Mouse (Mus musculus) kidney, adult 2 months (tissue): ENCODE results near the gene Plxnb3. TPM values are rescaled to one million over a fixed set of nuclear protein-coding genes. Genes with fewer than 3 reads are reported as not detected.
A peak's percentile ranks its signal among the peaks of the same experiment; 100 is the strongest.
"Not testable (repeated sequence)": the region's sequence is repeated elsewhere in the genome, so short reads cannot be mapped to it uniquely, and the experiment has no call there.

ENCODE experiments used
- DNase-seq: peaks from one replicate; pipeline ENCODE4 v3.0.0; 2021
- H3K27ac ChIP-seq: fragments of 200-500 bp; 2 replicates; pipeline ENCODE4 v1.5.1; 2012; ENCODE audit warnings: low read depth, low read length, control low read depth, inconsistent platforms; ENCODE audit not compliant: insufficient read depth
- H3K27me3 ChIP-seq: fragments of 200-500 bp; replicated peaks from 2 replicates; pipeline ENCODE4 v1.6.1; 2012; ENCODE audit warnings: mild to moderate bottlenecking, moderate library complexity, low read length, inconsistent platforms; ENCODE audit not compliant: control insufficient read depth, insufficient read depth
- H3K36me3 ChIP-seq: fragments of 200-500 bp; 2 replicates; pipeline ENCODE4 v1.6.1; 2012; ENCODE audit warnings: mild to moderate bottlenecking, moderate library complexity, low read length, inconsistent platforms; ENCODE audit not compliant: control insufficient read depth, insufficient read depth
- H3K4me1 ChIP-seq: fragments of 200-500 bp; 2 replicates; pipeline ENCODE4 v1.6.1; 2011; ENCODE audit warnings: low read length; ENCODE audit not compliant: control insufficient read depth, insufficient read depth
- H3K4me3 ChIP-seq: fragments of 200-500 bp; 2 replicates; pipeline ENCODE4 v1.5.1; 2011; ENCODE audit warnings: mild to moderate bottlenecking, low read depth, low read length, control low read depth; ENCODE audit not compliant: insufficient read depth
- CTCF ChIP-seq: fragments of 200-500 bp; conservative IDR thresholded peaks from 2 replicates; pipeline ENCODE4 v1.5.1; 2011; ENCODE audit warnings: low read depth, mild to moderate bottlenecking, control low read depth, low read length, moderate library complexity, mixed read lengths; ENCODE audit not compliant: insufficient read depth, insufficient read length
- POLR2A ChIP-seq: fragments of 200-500 bp; IDR thresholded peaks from one replicate; pipeline ENCODE4 v1.6.1; 2011; ENCODE audit warnings: low read depth, low read length, control low read depth
- WGBS: fragments of 180-500 bp; shearing (Covaris S2); methylation state at CpG from one replicate; pipeline ENCODE4 v1.1.7; 2018; 5-methylcytosine and 5-hydroxymethylcytosine counted together
- polyA plus RNA-seq: library from polyadenylated mRNA; depleted of rRNA; stranded (reverse); fragments of >200 nt; gene quantifications from 2 replicates; pipeline ENCODE4 v1.2.3, GENCODE M21; 2012

The Plxnb3 gene
- polyA plus RNA-seq, 1 experiment: 0.58 TPM

DNA sequence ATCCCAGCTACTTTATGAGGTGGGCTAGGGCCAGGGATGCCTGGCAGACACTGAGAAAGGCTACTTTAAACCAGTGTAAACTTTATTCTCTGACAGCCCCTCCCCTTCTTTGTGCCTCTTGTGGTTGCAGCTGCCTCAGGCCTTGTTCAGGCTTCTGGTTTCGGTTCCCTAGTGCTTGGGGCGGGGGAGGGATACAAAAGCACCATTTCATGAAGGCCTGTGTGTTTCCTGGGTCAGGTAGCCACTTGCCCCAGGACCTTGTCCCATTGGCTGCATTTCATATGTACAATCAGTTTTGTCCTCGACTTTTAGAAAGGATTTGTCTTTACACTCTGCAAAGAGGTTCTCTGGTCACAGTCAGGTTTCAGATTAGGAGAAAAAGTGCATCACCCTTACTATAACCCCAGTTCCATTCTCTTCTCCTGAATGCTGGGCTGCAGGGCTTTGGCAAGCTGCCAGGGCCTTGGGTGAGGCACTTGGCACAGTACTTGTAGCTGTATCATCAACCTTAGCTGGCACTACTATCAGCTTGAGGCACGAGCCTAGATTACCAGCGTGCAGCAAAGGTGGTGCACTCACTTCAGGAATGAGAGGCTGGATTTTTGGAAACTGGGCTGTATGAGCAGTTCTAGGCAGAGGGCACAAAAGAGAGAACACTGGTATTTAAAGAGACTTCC is 38.1 kb upstream of the Plxnb3 start:
- 0 out of 2 replicates have a peak overlapping the region, but pooled peaks have one; percentile 13 for H3K4me3 ChIP-seq
- peak overlapping the region; percentile 42; the same call in 1 of the 2 replicates for H3K27ac ChIP-seq
- TF ChIP-seq POLR2A (no peak), CTCF (no peak)
- no peaks in the 10 kb centered on the region for H3K27me3 ChIP-seq
- H3K4me1 ChIP-seq: peaks cover 4% of the 10 kb centered on the region; the same call in 1 of the 2 replicates
- 17% methylated on average over 5 of the region's 5 CpGs for WGBS
- H3K36me3 ChIP-seq: no peaks in the 10 kb centered on the region
- peak; percentile 56 for DNase-seq

DNA sequence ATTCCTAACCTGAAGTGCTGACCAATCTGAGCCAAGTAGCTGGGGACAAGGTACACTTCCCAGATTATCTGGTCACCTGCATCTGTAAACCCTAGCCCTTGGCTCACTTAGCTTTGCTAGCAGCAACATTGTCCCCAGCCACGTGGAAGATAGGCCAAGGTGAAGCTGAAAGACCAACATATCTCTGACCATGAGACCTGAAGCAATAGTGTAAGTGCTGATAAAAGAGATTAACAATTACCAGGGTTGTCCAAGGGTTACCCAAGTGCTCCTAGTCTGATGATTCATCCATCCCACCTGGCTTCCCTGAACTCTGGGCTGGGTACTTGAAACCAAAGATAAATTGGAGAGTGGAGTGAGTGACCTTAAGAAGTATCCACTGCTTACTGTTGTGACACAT is 26.0 kb upstream of the Plxnb3 start:
- no peak for DNase-seq
- Histone ChIP-seq H3K36me3 (no peaks in the 10 kb centered on the region), H3K4me3 (no peak overlapping the region), H3K27me3 (no peaks in the 10 kb centered on the region), H3K4me1 (no peaks in the 10 kb centered on the region), H3K27ac (no peak overlapping the region)
- TF ChIP-seq CTCF (no peak), POLR2A (no peak)
- 53% methylated on average over 1 of the region's 1 CpGs for WGBS

DNA sequence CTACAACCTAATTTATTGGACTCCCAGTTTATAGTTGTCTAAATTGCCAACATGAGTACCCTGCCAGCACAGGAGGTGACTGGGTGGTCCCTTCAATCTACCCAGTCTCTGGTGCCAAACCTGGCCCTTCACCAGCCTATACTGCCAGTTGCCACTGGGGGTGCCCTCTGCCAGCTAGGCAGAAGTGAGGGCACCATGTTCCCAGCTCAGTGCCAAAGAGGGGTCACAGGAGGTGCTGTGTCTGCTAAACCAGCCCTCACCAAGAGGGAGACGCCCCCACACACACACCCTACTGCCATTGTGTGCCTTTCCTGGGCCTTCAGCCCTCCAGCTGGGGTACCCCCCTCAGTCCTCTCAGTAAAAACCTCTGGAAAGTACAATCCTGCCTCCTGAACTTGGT is 18.7 kb upstream of the Plxnb3 start:
- 86% methylated on average over 1 of the region's 1 CpGs for WGBS
- H3K4me1 ChIP-seq: no peaks in the 10 kb centered on the region

DNA sequence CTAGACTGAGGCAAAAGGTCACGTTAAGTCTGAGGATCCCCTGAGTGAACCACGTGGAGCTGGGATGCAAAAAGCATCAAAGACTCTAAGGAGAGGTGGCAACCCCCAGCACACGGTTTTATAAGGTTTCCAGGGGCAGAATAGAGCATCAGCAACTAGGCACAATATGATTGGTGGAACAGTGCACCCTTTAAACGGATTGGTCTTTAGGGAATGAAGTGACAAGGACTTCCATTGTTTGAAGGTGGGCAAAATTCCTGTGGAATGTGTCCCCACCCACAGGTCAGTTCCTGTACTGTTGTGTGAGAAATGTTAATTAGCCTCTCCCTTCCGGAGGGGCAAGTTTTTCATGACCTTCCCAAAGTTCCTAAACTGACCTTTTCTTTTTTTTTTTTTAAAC is 17.7 kb upstream of the Plxnb3 start:
- no peak for DNase-seq
- no peaks in the 10 kb centered on the region for H3K4me1 ChIP-seq
- H3K27ac ChIP-seq: no peak overlapping the region
- WGBS: 61% methylated on average over 5 of the region's 5 CpGs
- no peaks in the 10 kb centered on the region for H3K36me3 ChIP-seq
- no peak for TF ChIP-seq CTCF
- TF ChIP-seq POLR2A: no peak
- no peak overlapping the region for H3K4me3 ChIP-seq
- no peaks in the 10 kb centered on the region for H3K27me3 ChIP-seq

More for the DNA sequence above, 18.7 kb upstream of the Plxnb3 start:
- no peak for DNase-seq
- TF ChIP-seq POLR2A (no peak), CTCF (peak; percentile 27; the same call in 1 of the 2 replicates)
- Histone ChIP-seq H3K27me3 (no peaks in the 10 kb centered on the region), H3K36me3 (no peaks in the 10 kb centered on the region), H3K27ac (no peak overlapping the region), H3K4me3 (no peak overlapping the region)

DNA sequence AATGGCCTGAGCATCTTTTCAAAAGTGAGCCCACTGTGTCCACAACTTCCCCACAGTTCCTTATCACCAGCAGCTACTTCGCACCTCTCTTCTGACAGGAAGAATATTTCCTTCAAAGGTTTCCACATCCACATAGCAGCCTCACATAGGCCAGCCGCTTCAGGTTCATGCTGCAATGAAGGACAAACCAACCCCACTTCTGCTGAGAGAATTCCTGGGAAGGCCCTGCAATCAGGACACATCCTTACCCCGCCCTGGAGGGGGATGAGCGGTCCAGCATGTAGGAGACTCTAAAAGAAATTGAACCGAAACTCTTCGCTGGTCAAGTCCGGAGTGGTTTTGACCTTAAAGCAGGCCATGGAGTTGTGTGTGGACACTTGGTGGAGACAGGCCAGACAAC is 17.0 kb upstream of the Plxnb3 start:
- H3K4me3 ChIP-seq, H3K27ac ChIP-seq, H3K27me3 ChIP-seq, DNase-seq, H3K4me1 ChIP-seq, H3K36me3 ChIP-seq: not testable (repeated sequence)
- WGBS: 93% methylated on average over 7 of the region's 7 CpGs

DNA sequence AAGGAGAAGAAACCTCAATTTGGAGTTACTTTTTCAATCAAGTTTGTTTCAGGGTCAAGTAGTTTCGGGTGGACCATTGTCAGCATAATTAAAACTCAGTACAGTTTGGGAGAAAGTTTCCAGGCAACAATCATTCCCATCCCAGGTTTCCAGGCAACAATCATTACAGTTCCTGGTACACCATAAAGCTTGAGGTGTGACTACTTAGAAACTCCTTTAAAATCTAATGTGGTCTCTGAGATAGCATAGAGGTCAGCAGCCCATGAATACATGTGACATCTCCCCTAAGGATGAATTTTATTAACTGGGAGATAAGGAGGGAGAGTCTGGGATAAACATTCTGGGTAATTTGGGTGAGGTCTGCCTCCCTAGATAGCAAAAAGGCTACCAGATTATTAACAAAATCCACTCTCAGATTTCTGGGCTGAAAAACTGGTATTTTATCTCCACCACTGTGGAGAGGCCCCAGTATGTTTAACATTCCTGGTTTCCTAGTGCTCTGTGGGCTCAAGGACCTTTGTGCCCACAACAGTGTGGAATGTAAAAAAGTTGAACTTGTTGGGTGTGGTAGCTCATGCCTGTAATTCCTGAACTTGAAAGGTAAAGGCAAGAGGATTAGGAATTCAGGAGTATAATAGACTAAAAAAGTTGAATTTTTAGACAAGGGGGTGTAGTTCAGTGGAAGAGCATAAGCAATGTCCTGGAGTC is 12.0 kb upstream of the Plxnb3 start:
- no peak for TF ChIP-seq CTCF
- no peak for TF ChIP-seq POLR2A
- Histone ChIP-seq H3K4me1 (no peaks in the 10 kb centered on the region), H3K27me3 (no peaks in the 10 kb centered on the region), H3K4me3 (no peak overlapping the region), H3K27ac (no peak overlapping the region), H3K36me3 (no peaks in the 10 kb centered on the region)
- no peak for DNase-seq
- 93% methylated on average over 1 of the region's 1 CpGs for WGBS

DNA sequence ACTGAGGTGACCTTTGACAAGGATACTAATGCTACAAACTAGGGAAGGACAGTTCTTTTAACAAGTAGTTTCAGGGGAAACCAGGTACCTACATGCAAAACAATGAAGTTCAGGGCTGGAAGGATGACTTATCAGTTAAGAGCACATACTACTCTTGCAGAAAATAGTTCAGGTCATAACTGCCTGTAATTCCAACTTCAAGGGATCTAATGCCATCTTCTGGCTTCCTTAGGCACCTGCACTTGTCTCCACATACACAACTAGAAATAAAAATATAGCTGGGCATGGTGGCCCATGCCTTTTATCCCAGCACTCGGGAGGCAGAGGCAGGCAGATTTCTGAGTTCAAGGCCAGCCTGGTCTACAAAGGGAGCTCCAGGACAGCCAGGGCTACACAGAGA is 7.9 kb upstream of the Plxnb3 start:
- H3K4me1 ChIP-seq: no peaks in the 10 kb centered on the region
- DNase-seq: no peak
- TF ChIP-seq POLR2A (no peak), CTCF (no peak)
- H3K4me3 ChIP-seq: no peak overlapping the region
- H3K27ac ChIP-seq: no peak overlapping the region
- 95% methylated on average over 1 of the region's 1 CpGs for WGBS
- H3K36me3 ChIP-seq: no peaks in the 10 kb centered on the region
- H3K27me3 ChIP-seq: no peaks in the 10 kb centered on the region
